Mouse (Mus musculus) CH12.LX (cell line): ENCODE measurements around the gene Arhgef18. TPM values are rescaled to one million over a fixed set of nuclear protein-coding genes. Genes with fewer than 3 reads are reported as not detected.
A peak's percentile ranks its signal among the peaks of the same experiment; 100 is the strongest.

Experiments used
- DNase-seq: peaks from one replicate; pipeline ENCODE4 v3.0.0-alpha.2; 2013; ENCODE audit errors: extremely low read depth
- H3K27ac ChIP-seq: 2 replicates; pipeline ENCODE4 v1.5.1; 2012; ENCODE audit warnings: low read depth, mild to moderate bottlenecking, control low read depth, moderate library complexity; ENCODE audit not compliant: insufficient read depth
- H3K27me3 ChIP-seq: replicated peaks from 2 replicates; pipeline ENCODE3; 2012; ENCODE audit warnings: inconsistent platforms
- H3K36me3 ChIP-seq, 2 experiments: replicated peaks in 1 of 2; 2 replicates each; pipeline versions ENCODE3 to v1.6.1; 2012; ENCODE audit warnings: inconsistent platforms in 1 of 2, low read length in 1 of 2, mild to moderate bottlenecking in 1 of 2, mixed read lengths in 1 of 2, moderate library complexity in 1 of 2; ENCODE audit not compliant: control insufficient read depth in 1 of 2, insufficient read depth in 1 of 2
- H3K4me1 ChIP-seq, 2 experiments: 2 replicates each; pipeline ENCODE4 v1.6.1; 2012; ENCODE audit warnings: inconsistent platforms in 1 of 2, moderate library complexity in 1 of 2; ENCODE audit not compliant: insufficient read depth in 2 of 2, control insufficient read depth in 1 of 2
- H3K4me2 ChIP-seq: 2 replicates; pipeline ENCODE4 v1.6.1; 2012; ENCODE audit warnings: low read depth, mild to moderate bottlenecking, control low read depth; ENCODE audit not compliant: poor library complexity, insufficient read depth, severe bottlenecking
- H3K4me3 ChIP-seq, 3 experiments: fragments of 150-350 bp in 1 of 3; sonication (generic) in 1 of 3; replicated peaks in 1 of 3; 2 replicates each; pipeline versions ENCODE3 to v1.5.1; 2011 to 2012; ENCODE audit warnings: low read depth in 2 of 3, low read length in 2 of 3, mild to moderate bottlenecking in 2 of 3, moderate library complexity in 2 of 3, control low read depth in 1 of 3, improper control_type of control experiment in 1 of 3, inconsistent platforms in 1 of 3, mixed read lengths in 1 of 3; ENCODE audit not compliant: poor library complexity in 1 of 3
- H3K79me2 ChIP-seq: replicated peaks from 2 replicates; pipeline ENCODE4 v1.6.1; 2012; ENCODE audit warnings: mild to moderate bottlenecking, moderate library complexity; ENCODE audit not compliant: control insufficient read depth, poor library complexity, insufficient read depth, severe bottlenecking; ENCODE audit errors: extremely low read depth
- H3K9ac ChIP-seq: 2 replicates; pipeline ENCODE4 v1.6.1; 2012; ENCODE audit warnings: low read depth, mild to moderate bottlenecking, control low read depth, moderate library complexity; ENCODE audit not compliant: insufficient read depth
- H3K9me3 ChIP-seq: replicated peaks from 2 replicates; pipeline ENCODE3; 2012; ENCODE audit warnings: low read length, inconsistent platforms, mixed read lengths
- CHD1 ChIP-seq: IDR thresholded peaks from 2 replicates; pipeline ENCODE4 v1.6.1; 2012; ENCODE audit warnings: low read depth, low read length, improper control_type of control experiment, inconsistent platforms
- ETS1 ChIP-seq: conservative IDR thresholded peaks from 2 replicates; pipeline ENCODE4 v1.6.1; 2012; ENCODE audit warnings: low read depth, mild to moderate bottlenecking, inconsistent platforms, low read length, improper control_type of control experiment, moderate library complexity
- GABPA ChIP-seq: IDR thresholded peaks from 2 replicates; pipeline ENCODE4 v1.6.1; 2012; ENCODE audit warnings: low read depth, low read length, improper control_type of control experiment, inconsistent platforms; ENCODE audit not compliant: insufficient replicate concordance
- JUND ChIP-seq: conservative IDR thresholded peaks from 2 replicates; pipeline ENCODE4 v1.6.1; 2011; ENCODE audit warnings: low read depth, low read length, improper control_type of control experiment
- KAT2A ChIP-seq: IDR thresholded peaks from 2 replicates; pipeline ENCODE4 v1.6.1; 2012; ENCODE audit warnings: low read length, improper control_type of control experiment, inconsistent platforms; ENCODE audit not compliant: insufficient replicate concordance
- MAFK ChIP-seq: IDR thresholded peaks from 2 replicates; pipeline ENCODE4 v1.6.1; 2011; ENCODE audit warnings: low read length, improper control_type of control experiment; ENCODE audit not compliant: insufficient replicate concordance
- MAX ChIP-seq: IDR thresholded peaks from 2 replicates; pipeline ENCODE4 v1.6.1; 2011; ENCODE audit warnings: low read length, improper control_type of control experiment
- MEF2A ChIP-seq: IDR thresholded peaks from 2 replicates; pipeline ENCODE4 v1.6.1; 2014; ENCODE audit warnings: low read depth, mild to moderate bottlenecking, inconsistent platforms, low read length, improper control_type of control experiment, borderline replicate concordance
- MXI1 ChIP-seq: IDR thresholded peaks from 2 replicates; pipeline ENCODE4 v1.6.1; 2011; ENCODE audit warnings: mild to moderate bottlenecking, low read depth, low read length, improper control_type of control experiment
- POLR2AphosphoS2 ChIP-seq: IDR thresholded peaks from 2 replicates; pipeline ENCODE4 v1.6.1; 2011; ENCODE audit warnings: low read depth, low read length, improper control_type of control experiment
- SIN3A ChIP-seq: IDR thresholded peaks from 2 replicates; pipeline ENCODE4 v1.6.1; 2012; ENCODE audit warnings: low read length, improper control_type of control experiment, inconsistent platforms
- TBP ChIP-seq: conservative IDR thresholded peaks from 2 replicates; pipeline ENCODE4 v1.6.1; 2011; ENCODE audit warnings: low read depth, low read length, improper control_type of control experiment
- UBTF ChIP-seq: IDR thresholded peaks from 2 replicates; pipeline ENCODE4 v1.6.1; 2012; ENCODE audit warnings: low read depth, mild to moderate bottlenecking, inconsistent platforms, low read length, improper control_type of control experiment, moderate library complexity
- ZNF384 ChIP-seq: IDR thresholded peaks from 2 replicates; pipeline ENCODE4 v1.6.1; 2012; ENCODE audit warnings: low read depth, low read length, improper control_type of control experiment, inconsistent platforms
- dilution Hi-C: fragments of 300-500 bp; cut with MboI; formaldehyde crosslinking; loops from 2 replicates; pipeline ENCODE4 v1.14.3; 2020; ENCODE audit warnings: low sequenced_read_pairs; ENCODE audit not compliant: extremely low pct_unique_long_range_greater_than_20kb, extremely low pct_ligation_motif_present
- in situ Hi-C: fragments of 300-500 bp; cut with MboI; formaldehyde crosslinking; loops from 3 replicates; pipeline ENCODE4 v1.14.3; 2019; ENCODE audit warnings: low sequenced_read_pairs, low pct_ligation_motif_present, low pct_unique_long_range_greater_than_20kb, mixed read lengths
- polyA plus RNA-seq: library from polyadenylated mRNA; unstranded; fragments of >175 nt; gene quantifications from 2 replicates; pipeline ENCODE4 v1.2.1, GENCODE M21; 2012; ENCODE audit warnings: low read depth; ENCODE audit not compliant: insufficient read length
- total RNA-seq, 2 experiments: library from RNA; depleted of rRNA; stranded (reverse); fragments of 300-350 nt in 1 of 2; fragments of >200 nt in 1 of 2; gene quantifications; 2 replicates each; pipeline ENCODE4 v1.2.3; 2012 to 2014

Gene Arhgef18
- total and polyA plus RNA-seq, 3 experiments = 0.21 to 0.26 TPM; not detected in 1

DNA sequence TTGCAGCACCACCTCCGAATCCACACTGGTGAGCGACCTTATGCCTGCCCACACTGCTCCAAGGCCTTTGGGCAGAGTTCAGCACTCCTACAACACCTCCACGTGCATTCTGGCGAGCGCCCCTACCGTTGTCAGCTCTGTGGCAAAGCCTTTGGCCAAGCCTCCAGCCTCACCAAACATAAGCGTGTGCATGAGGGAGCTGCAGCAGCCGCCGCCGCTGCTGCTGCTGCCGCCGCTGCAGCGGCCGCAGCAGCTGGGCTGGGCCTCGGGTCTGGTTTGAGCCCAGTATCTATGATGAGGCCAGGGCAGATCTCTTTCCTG lies 103.6 kb downstream of the Arhgef18 start:
- Histone ChIP-seq H3K4me1 (peaks cover 3 to 6% of the 10 kb centered on the region in 2 experiments; a peak in 2 of 4 replicates), H3K4me3 (no peak overlapping the region), H3K4me2 (no peak overlapping the region), H3K79me2 (no peaks in the 10 kb centered on the region), H3K27me3 (peaks cover 59% of the 10 kb centered on the region), H3K36me3 (no peaks in the 10 kb centered on the region), H3K27ac (no peak overlapping the region), H3K9me3 (no peaks in the 10 kb centered on the region), H3K9ac (no peak overlapping the region)
- TF ChIP-seq CHD1 = no peak
- dilution Hi-C loops = no loop called here
- DNase-seq = no peak
- in situ Hi-C loops = no loop called here

DNA sequence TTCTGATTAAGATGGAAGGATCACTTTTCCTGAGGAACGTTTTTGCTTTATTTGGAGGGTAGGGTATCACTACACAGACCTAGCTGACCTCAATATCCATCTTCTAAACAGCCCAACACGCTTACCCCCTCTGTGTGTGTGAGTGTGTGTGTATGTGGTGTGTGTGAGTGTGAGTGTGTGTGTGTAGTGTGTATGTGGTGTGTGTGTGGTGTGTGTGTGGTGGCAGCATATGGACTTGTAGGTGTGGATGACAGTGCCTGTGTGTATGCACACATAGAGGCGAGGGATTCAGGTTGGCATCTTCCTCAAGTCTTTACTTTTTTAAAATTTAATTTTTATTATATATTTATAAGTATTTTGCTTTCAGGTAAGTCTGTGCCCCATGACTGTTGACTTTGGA lies 105.8 kb downstream of the Arhgef18 start:
- H3K4me2 ChIP-seq = no peak overlapping the region

GRCm38 (mm10) chr8:3499751-3500150 lies 106.9 kb downstream of the Arhgef18 start:
- Histone ChIP-seq H3K27ac (no peak overlapping the region), H3K4me3 (peak overlapping the region; percentile 63 to 81 (median 70)), H3K4me1 (peaks cover 2 to 15% of the 10 kb centered on the region in 2 experiments; a peak in 3 of 4 replicates), H3K36me3 (peaks cover 0 to 6% of the 10 kb centered on the region in 2 experiments), H3K27me3 (peaks cover 28% of the 10 kb centered on the region), H3K4me2 (peak overlapping the region; percentile 51), H3K9me3 (no peaks in the 10 kb centered on the region), H3K79me2 (no peaks in the 10 kb centered on the region), H3K9ac (peak overlapping the region; percentile 77)
- DNase-seq = no peak
- dilution Hi-C loops = no loop called here
- in situ Hi-C loops = no loop called here
- TF ChIP-seq GABPA = no peak
- TF ChIP-seq MAX = no peak
- TF ChIP-seq POLR2AphosphoS2 = no peak
- TF ChIP-seq UBTF = no peak
- TF ChIP-seq SIN3A = no peak
- no peak for TF ChIP-seq KAT2A
- no peak for TF ChIP-seq JUND
- TF ChIP-seq MAFK = no peak

More for the DNA sequence above, 105.8 kb downstream of the Arhgef18 start:
- in situ Hi-C loops (no loop called here), dilution Hi-C loops (no loop called here)
- Histone ChIP-seq H3K36me3 (peaks cover 0 to under 1% of the 10 kb centered on the region in 2 experiments), H3K79me2 (no peaks in the 10 kb centered on the region), H3K27ac (no peak overlapping the region), H3K9ac (no peak overlapping the region), H3K4me1 (peaks cover 2 to 15% of the 10 kb centered on the region in 2 experiments; a peak in 3 of 4 replicates), H3K4me3 (no peak overlapping the region), H3K27me3 (peaks cover 38% of the 10 kb centered on the region), H3K9me3 (no peaks in the 10 kb centered on the region)
- DNase-seq = no peak
- TF ChIP-seq ZNF384 = no peak
- TF ChIP-seq MXI1 = no peak
- no peak for TF ChIP-seq MEF2A
- TF ChIP-seq TBP = no peak
- no peak for TF ChIP-seq ETS1
